Mouse (Mus musculus) NIH3T3 (cell line): ENCODE results near the gene Frem2.

Source experiments
- DNase-seq: peaks from one replicate; pipeline ENCODE4 v3.0.0-alpha.2; 2012; ENCODE audit warnings: low read depth

The Frem2 gene

DNA sequence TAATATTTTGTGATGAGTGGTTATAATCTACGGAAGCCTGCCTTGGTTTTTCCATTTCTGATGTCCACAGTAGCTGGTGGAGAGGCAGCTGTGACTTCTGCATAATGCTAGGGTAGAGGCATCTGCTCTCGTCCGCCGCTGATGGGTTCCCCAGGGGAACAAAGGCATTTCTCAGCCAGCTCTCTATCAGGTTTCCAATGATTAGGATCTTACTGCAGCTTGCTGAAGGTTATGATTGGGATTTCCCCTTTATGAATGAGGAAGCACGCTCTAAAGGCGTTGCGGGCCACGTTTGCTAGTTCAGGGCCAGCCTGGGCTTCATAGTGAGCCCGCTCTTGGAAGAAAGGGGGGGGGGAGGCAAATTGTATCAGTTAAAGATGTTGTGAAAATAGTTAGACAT is 190.7 kb downstream of the Frem2 start:
- DNase-seq, result no peak

DNA sequence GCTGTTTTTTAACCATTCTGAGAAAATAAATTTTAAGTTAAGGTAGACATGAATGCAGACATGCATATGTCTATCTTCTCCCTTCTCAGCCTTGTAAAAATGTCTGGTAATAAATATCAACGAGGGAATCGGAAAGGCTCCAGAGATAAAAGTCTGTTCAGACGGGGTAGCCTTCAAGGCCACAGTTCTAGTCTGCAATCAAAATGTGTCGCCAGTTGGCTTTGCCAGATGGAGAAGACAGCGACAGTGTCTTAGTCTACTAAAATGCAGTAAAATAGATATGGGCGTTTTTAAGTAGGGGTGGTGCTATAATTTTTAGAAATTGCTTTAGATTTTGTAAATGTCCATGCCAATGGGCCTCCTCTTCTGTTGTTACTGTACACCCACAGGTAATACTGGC is 191.8 kb downstream of the Frem2 start:
- no peak for DNase-seq

DNA sequence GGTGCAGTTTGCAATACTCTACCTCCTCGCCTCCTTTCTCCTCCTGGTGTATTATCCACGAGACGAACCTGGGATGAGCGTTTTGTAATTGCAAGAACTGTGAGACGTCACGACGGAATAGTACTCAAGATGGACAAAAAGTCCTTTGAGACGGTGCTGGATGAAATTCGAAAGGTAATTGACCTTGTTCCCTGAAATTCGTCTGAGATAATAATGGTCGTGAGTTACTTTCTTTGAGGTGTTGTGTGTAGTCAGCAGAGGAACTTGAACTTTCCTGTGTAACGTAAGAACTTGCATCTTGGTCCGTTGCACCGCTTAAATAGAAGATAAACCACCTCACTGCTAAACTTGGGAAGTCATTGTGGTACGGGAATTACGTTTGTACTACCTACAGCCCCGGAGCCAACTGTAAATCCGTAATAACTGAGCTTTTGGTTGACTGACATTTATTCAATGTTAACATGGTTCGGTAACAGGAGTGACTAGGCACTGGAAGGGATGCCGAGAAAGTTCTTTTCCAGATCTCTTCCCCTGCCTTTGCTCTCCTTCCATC is 192.9 kb downstream of the Frem2 start:
- DNase-seq, result peak; percentile 26
